Mouse (Mus musculus) thymus, adult 2 months (tissue): ENCODE measurements around the gene Arhgdia. TPM values are rescaled to one million over a fixed set of nuclear protein-coding genes. Genes with fewer than 3 reads are reported as not detected.

Experiments
- DNase-seq: peaks from one replicate; pipeline ENCODE4 v3.0.0; 2021
- H3K27ac ChIP-seq: fragments of 200-500 bp; 2 replicates; pipeline ENCODE4 v1.5.1; 2012; ENCODE audit warnings: low read length, control low read depth; ENCODE audit not compliant: control insufficient read depth, insufficient read depth
- H3K27me3 ChIP-seq: fragments of 200-500 bp; 2 replicates; pipeline ENCODE4 v1.6.1; 2012; ENCODE audit warnings: mild to moderate bottlenecking, low read length, moderate library complexity, mixed read lengths; ENCODE audit not compliant: control insufficient read depth, insufficient read depth
- H3K36me3 ChIP-seq: fragments of 200-500 bp; 2 replicates; pipeline ENCODE4 v1.6.1; 2012; ENCODE audit warnings: mild to moderate bottlenecking, low read length, moderate library complexity; ENCODE audit not compliant: control insufficient read depth, insufficient read depth
- H3K4me1 ChIP-seq: fragments of 200-500 bp; replicated peaks from 2 replicates; pipeline ENCODE4 v1.6.1; 2012; ENCODE audit warnings: low read length; ENCODE audit not compliant: control insufficient read depth, insufficient read depth
- H3K4me3 ChIP-seq: fragments of 200-500 bp; 2 replicates; pipeline ENCODE4 v1.5.1; 2012; ENCODE audit warnings: mild to moderate bottlenecking, low read length, control low read depth, moderate library complexity; ENCODE audit not compliant: control insufficient read depth, insufficient read depth
- CTCF ChIP-seq: fragments of 200-500 bp; IDR thresholded peaks from 2 replicates; pipeline ENCODE4 v1.5.1; 2012; ENCODE audit warnings: mild to moderate bottlenecking, control low read depth, low read length, moderate library complexity, borderline replicate concordance; ENCODE audit not compliant: control insufficient read depth, poor library complexity, insufficient read depth; ENCODE audit errors: extremely low read depth
- POLR2A ChIP-seq: fragments of 200-500 bp; IDR thresholded peaks from 2 replicates; pipeline ENCODE4 v1.6.1; 2012; ENCODE audit warnings: mild to moderate bottlenecking, low read length, control low read depth, moderate library complexity; ENCODE audit not compliant: control insufficient read depth, poor library complexity, insufficient read depth; ENCODE audit errors: extremely low read depth
- WGBS: fragments of 180-500 bp; shearing (Covaris S2); methylation state at CpG from one replicate; pipeline ENCODE4 v1.1.7; 2018; 5-methylcytosine and 5-hydroxymethylcytosine counted together
- polyA plus RNA-seq: library from polyadenylated mRNA; depleted of rRNA; stranded (reverse); fragments of >200 nt; gene quantifications from 2 replicates; pipeline ENCODE4 v1.2.3, GENCODE M21; 2012

The Arhgdia gene
- polyA plus RNA-seq, 1 experiment = 1,184 TPM

GRCm38 (mm10) chr11:120620195-120620594 lies 38.8 kb upstream of the Arhgdia start:
- no peak for DNase-seq
- no peaks in the 10 kb centered on the region for H3K27me3 ChIP-seq
- peaks cover 32% of the 10 kb centered on the region for H3K36me3 ChIP-seq
- H3K4me3 ChIP-seq = no peak overlapping the region
- TF ChIP-seq POLR2A (no peak), CTCF (no peak)
- WGBS = 96% methylated on average over 14 of the region's 14 CpGs
- peaks cover 20% of the 10 kb centered on the region for H3K4me1 ChIP-seq
- no peak overlapping the region for H3K27ac ChIP-seq

- TF ChIP-seq POLR2A (no peak), CTCF (no peak)
- Histone ChIP-seq H3K36me3 (peaks cover 32% of the 10 kb centered on the region), H3K27me3 (no peaks in the 10 kb centered on the region), H3K27ac (no peak overlapping the region), H3K4me3 (no peak overlapping the region), H3K4me1 (peaks cover 18% of the 10 kb centered on the region)
- WGBS = 98% methylated on average over 25 of the region's 25 CpGs
- no peak for DNase-seq
Observed at GRCm38 (mm10) chr11:120618619-120619535, 37.5 kb upstream of the Arhgdia start.

- H3K36me3 ChIP-seq = peaks cover 25% of the 10 kb centered on the region
- WGBS = under 1% methylated on average over 56 of the region's 56 CpGs
Observed at GRCm38 (mm10) chr11:120617519-120618112, 36.2 kb upstream of the Arhgdia start, which contains the start of gene Pcyt2. TSS of gene Pcyt2 (minus strand) at chr11:120617936.

GRCm38 (mm10) chr11:120616617-120617294 lies 35.3 kb upstream of the Arhgdia start:
- Histone ChIP-seq H3K4me3 (peak overlapping the region; percentile 73), H3K36me3 (peaks cover 18% of the 10 kb centered on the region), H3K27me3 (no peaks in the 10 kb centered on the region), H3K27ac (no peak overlapping the region), H3K4me1 (peaks cover 11% of the 10 kb centered on the region)
- 63% methylated on average over 4 of the region's 4 CpGs for WGBS
- TF ChIP-seq POLR2A = no peak
- no peak for TF ChIP-seq CTCF
- no peak for DNase-seq

More at GRCm38 (mm10) chr11:120617519-120618112, 36.2 kb upstream of the Arhgdia start, which contains the start of gene Pcyt2:
- H3K4me1 ChIP-seq = peaks cover 11% of the 10 kb centered on the region
- H3K27ac ChIP-seq = no peak within 1 kb of the TSS
- peak; percentile 92 for DNase-seq
- peak within 1 kb of the TSS; percentile 73 for H3K4me3 ChIP-seq
- TF ChIP-seq POLR2A = peak; percentile 68; the same call in 1 of the 2 replicates
- no peak for TF ChIP-seq CTCF
- no peaks in the 10 kb centered on the region for H3K27me3 ChIP-seq

- DNase-seq = no peak
- 96% methylated on average over 11 of the region's 11 CpGs for WGBS
- no peak for TF ChIP-seq POLR2A
- no peak for TF ChIP-seq CTCF
- Histone ChIP-seq H3K4me1 (peaks cover 11% of the 10 kb centered on the region), H3K36me3 (peaks cover 14% of the 10 kb centered on the region), H3K27me3 (no peaks in the 10 kb centered on the region), H3K27ac (no peak overlapping the region), H3K4me3 (no peak overlapping the region)
Observed at GRCm38 (mm10) chr11:120615606-120616203, 34.3 kb upstream of the Arhgdia start.

- H3K27me3 ChIP-seq = no peaks in the 10 kb centered on the region
- peaks cover 13% of the 10 kb centered on the region for H3K36me3 ChIP-seq
- no peak for TF ChIP-seq CTCF
- no peak for TF ChIP-seq POLR2A
- no peak overlapping the region for H3K4me3 ChIP-seq
- WGBS = 97% methylated on average over 6 of the region's 6 CpGs
- DNase-seq = no peak
- peaks cover 11% of the 10 kb centered on the region for H3K4me1 ChIP-seq
- no peak overlapping the region for H3K27ac ChIP-seq
Observed at GRCm38 (mm10) chr11:120615167-120615566, 33.7 kb upstream of the Arhgdia start.
